Mouse (Mus musculus) forebrain, embryonic 10.5 days (tissue): ENCODE measurements around the gene Kidins220. TPM values are rescaled to one million over a fixed set of nuclear protein-coding genes. Genes with fewer than 3 reads are reported as not detected.

ENCODE experiments used
- DNase-seq: peaks from one replicate; pipeline ENCODE4 v3.0.0-alpha.2; 2017; ENCODE audit warnings: low spot score; ENCODE audit errors: extremely low spot score
- H3K27ac ChIP-seq: fragments of 300-500 bp; sonication (generic); 2 replicates; pipeline ENCODE4 v1.5.1; 2016; ENCODE audit warnings: mild to moderate bottlenecking
- H3K27me3 ChIP-seq: fragments of 300-500 bp; sonication (generic); 2 replicates; pipeline ENCODE4 v1.6.1; 2016; ENCODE audit warnings: mild to moderate bottlenecking; ENCODE audit not compliant: poor library complexity, severe bottlenecking
- H3K36me3 ChIP-seq: fragments of 300-500 bp; sonication (generic); replicated peaks from 2 replicates; pipeline ENCODE4 v1.6.1; 2016; ENCODE audit warnings: mild to moderate bottlenecking, moderate library complexity
- H3K4me1 ChIP-seq: fragments of 300-500 bp; sonication (generic); 2 replicates; pipeline ENCODE4 v1.6.1; 2016
- H3K4me3 ChIP-seq: fragments of 300-500 bp; sonication (generic); 2 replicates; pipeline ENCODE4 v1.5.1; 2016; ENCODE audit warnings: mild to moderate bottlenecking, moderate library complexity
- H3K9me3 ChIP-seq: fragments of 300-500 bp; sonication (generic); 2 replicates; pipeline ENCODE4 v1.6.1; 2016; ENCODE audit warnings: mild to moderate bottlenecking, moderate library complexity
- WGBS: fragments of 180-500 bp; shearing (Covaris S2); methylation state at CpG from one replicate; pipeline ENCODE4 v1.1.7; 2016; 5-methylcytosine and 5-hydroxymethylcytosine counted together
- polyA plus RNA-seq: library from polyadenylated mRNA; unstranded; fragments of >200 nt; fragmentation: Nextera tagmentation; extraction: Ambion mirVana; gene quantifications from 2 replicates; pipeline ENCODE4 v1.2.1, GENCODE M21; 2016

Gene Kidins220
- polyA plus RNA-seq, 1 experiment from 2014 or later = 20.0 TPM

DNA sequence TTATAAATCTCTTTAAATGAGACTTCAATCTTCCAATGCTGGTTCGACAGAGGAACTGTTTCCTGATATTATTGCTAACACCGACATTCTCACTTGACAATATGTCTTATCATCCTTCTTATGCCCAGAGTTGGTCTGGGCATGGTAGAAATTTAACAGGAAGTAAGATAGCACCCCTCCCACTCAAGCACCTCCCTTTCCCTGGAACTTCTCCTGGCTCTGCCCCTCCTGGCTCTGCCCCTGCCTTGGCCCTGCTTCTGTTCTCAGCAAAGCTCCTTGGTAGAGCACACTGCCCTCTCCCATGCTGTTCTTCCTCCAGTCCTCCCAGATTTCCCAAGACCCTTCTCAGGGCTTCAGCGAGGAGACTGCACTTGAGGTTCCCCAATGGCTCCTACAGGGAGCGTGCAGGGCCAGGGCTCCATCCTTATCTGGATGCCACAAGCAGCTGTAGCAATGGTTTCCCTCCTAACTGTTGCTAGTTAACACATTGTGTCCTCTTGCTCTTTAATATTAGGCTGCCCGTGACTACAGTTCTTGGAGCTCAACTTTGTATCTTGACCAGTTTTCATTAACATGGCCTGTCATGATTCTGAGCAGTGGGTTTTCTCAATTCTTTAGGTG lies 39.7 kb downstream of the Kidins220 start:
- Histone ChIP-seq H3K27me3 (no peaks in the 10 kb centered on the region), H3K9me3 (no peaks in the 10 kb centered on the region), H3K4me1 (no peaks in the 10 kb centered on the region), H3K4me3 (no peak overlapping the region), H3K27ac (peak overlapping the region; percentile 44; the same call in 1 of the 2 replicates), H3K36me3 (peaks cover 89% of the 10 kb centered on the region)
- 91% methylated on average over 5 of the region's 5 CpGs for WGBS
- no peak for DNase-seq

DNA sequence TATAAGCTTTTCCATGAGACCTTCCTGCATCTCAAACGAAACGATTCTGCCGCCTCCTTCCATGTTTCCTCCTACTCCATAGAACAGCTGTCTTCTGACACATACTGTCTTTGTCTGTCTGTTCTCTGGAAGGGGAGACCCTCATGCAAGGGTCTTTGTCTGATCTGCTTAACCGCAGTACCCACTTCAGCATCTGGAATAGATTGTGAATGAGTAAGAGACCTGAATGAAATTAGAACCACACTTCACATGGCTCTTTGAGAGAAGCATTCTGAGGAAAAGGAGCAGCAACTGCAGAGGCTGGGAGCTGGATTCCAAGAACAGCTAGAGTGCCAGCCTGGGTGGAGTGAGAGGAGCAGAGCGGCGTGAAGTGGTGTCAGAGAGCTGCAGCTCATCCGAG lies 40.2 kb downstream of the Kidins220 start:
- no peak for DNase-seq
- Histone ChIP-seq H3K4me1 (no peaks in the 10 kb centered on the region), H3K36me3 (peaks cover 85% of the 10 kb centered on the region), H3K4me3 (no peak overlapping the region), H3K9me3 (no peaks in the 10 kb centered on the region), H3K27ac (no peak overlapping the region; the same call in 1 of the 2 replicates), H3K27me3 (no peaks in the 10 kb centered on the region)
- WGBS = 87% methylated on average over 7 of the region's 7 CpGs

DNA sequence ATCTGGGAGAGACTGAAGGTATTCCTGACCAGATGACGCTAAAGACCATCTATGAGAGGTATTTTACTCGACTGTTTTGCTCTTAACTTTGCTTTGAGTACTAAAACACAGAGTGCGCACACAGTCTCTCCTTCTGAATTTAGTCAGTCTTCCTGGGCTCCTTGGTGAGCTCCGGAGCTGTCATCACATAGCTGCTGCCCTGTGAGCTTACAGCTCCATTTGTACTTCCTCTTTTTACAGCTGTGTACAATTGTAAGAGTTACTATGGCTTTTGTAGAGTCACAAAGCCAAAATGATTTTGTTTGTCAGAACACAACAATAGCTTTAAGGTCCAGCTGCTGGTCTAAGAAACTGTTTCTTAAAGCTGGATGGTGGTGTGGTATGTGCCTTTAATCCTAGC lies 42.3 kb downstream of the Kidins220 start:
- Histone ChIP-seq H3K9me3 (no peaks in the 10 kb centered on the region), H3K27me3 (no peaks in the 10 kb centered on the region), H3K36me3 (peaks cover 73% of the 10 kb centered on the region), H3K27ac (no peak overlapping the region), H3K4me3 (no peak overlapping the region), H3K4me1 (no peaks in the 10 kb centered on the region)
- WGBS = 92% methylated on average over 4 of the region's 4 CpGs
- DNase-seq = no peak

DNA sequence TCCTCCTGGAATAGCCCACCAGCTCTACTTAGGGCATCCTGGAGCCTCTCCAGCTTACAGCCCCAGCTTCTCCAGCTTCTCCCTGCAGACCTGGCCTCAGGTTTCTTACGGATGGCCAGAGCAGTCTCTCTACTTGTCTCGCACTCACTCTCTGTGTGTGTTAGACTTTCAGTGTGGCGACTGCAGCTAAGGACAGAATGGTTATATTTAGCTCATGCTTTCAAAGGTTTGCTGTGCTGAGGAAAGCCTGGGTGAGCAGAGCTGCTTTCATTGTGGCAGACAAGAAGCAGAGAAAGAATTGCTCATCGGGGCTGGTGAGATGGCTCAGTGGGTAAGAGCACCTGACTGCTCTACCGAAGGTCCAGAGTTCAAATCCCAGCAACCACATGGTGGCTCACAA lies 46.3 kb downstream of the Kidins220 start:
- no peaks in the 10 kb centered on the region for H3K9me3 ChIP-seq
- H3K27ac ChIP-seq = no peak overlapping the region
- no peak for DNase-seq
- H3K4me3 ChIP-seq = no peak overlapping the region
- 94% methylated on average over 5 of the region's 5 CpGs for WGBS
- H3K27me3 ChIP-seq = no peaks in the 10 kb centered on the region
- H3K36me3 ChIP-seq = peaks cover 39% of the 10 kb centered on the region
- no peaks in the 10 kb centered on the region for H3K4me1 ChIP-seq

DNA sequence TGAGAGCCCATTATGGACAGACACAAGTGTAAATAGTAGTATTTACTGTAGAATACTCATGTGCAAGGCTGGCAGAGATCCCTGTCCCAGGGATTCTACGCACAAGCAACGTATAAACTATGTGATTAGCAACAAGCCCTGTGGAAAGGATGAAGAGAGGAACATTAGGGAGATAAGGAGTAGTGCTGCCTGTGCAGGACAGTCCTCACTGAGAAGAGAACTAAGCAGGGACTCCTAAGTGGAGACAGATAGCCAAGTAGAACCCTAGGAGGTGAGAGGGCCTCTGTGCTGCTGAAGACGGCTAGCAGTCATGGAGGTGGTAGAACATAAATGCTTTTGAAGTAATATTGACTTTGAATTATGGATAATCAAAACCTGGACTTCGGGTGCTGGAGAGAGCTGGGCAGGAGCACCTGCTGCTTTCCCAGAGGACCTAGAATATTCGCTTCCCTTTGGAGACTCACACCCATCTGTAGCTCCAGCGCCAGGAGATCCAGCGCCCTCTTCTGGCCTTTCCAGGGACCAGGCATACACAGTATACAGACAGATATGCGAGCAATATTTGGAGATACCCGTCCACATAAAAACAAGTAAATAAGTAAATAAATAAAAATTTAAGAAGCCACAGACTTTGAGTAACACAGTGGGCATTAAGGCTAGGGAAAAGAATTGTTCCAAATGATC lies 50.3 kb downstream of the Kidins220 start:
- Histone ChIP-seq H3K9me3 (no peaks in the 10 kb centered on the region), H3K27me3 (no peaks in the 10 kb centered on the region), H3K4me1 (no peaks in the 10 kb centered on the region), H3K36me3 (peaks cover 10% of the 10 kb centered on the region), H3K4me3 (no peak overlapping the region), H3K27ac (no peak overlapping the region)
- DNase-seq = no peak
- 69% methylated on average over 9 of the region's 9 CpGs for WGBS

DNA sequence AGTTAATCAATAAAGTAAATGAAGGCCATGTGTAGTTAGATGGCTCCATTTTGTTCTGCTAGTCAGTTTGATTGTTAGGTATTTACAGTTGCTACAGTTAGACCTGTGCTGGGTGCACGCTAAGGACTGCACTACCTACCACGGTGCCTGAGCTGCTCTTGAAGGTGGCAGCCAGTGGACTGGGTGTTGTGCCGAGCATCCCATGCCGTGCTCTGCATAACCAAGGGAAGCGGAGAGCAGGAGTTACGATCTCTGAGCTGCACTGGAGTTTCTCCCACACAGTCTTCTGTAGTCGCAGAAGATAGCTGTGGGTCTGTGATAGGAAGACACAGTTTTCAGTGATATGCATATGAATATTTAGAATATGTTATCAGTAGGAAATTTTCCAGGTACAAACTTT lies 51.6 kb downstream of the Kidins220 start:
- Histone ChIP-seq H3K36me3 (0 out of 2 replicates have a peak, but pooled peaks cover 3% of the 10 kb centered on the region), H3K27ac (no peak overlapping the region), H3K4me3 (no peak overlapping the region), H3K27me3 (no peaks in the 10 kb centered on the region), H3K4me1 (no peaks in the 10 kb centered on the region), H3K9me3 (no peaks in the 10 kb centered on the region)
- WGBS = 89% methylated on average over 7 of the region's 7 CpGs
- DNase-seq = no peak

DNA sequence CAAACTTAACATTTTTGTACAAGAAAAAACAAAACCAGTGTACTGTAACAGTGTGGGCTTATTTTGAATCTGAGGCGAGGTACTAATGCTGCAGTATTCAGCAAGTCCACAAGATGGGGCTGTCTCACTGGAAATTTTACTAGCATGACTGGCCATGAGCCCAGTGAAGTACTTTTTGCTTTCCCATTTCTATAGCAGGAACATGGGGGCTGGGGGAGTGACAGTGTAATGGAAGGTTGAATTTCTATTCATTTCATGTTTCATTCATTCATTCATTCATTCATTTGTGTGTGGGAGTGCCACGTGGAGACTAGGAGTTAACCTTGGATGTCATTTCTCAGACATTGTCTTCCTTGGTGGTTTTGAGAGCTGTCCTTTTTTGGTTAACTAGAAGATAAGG lies 52.7 kb downstream of the Kidins220 start:
- 30% methylated on average over 2 of the region's 2 CpGs for WGBS
- Histone ChIP-seq H3K27me3 (no peaks in the 10 kb centered on the region), H3K4me3 (no peak overlapping the region), H3K36me3 (0 out of 2 replicates have a peak, but pooled peaks cover 3% of the 10 kb centered on the region), H3K9me3 (no peaks in the 10 kb centered on the region), H3K27ac (no peak overlapping the region), H3K4me1 (no peaks in the 10 kb centered on the region)
- DNase-seq = peak; percentile 47

DNA sequence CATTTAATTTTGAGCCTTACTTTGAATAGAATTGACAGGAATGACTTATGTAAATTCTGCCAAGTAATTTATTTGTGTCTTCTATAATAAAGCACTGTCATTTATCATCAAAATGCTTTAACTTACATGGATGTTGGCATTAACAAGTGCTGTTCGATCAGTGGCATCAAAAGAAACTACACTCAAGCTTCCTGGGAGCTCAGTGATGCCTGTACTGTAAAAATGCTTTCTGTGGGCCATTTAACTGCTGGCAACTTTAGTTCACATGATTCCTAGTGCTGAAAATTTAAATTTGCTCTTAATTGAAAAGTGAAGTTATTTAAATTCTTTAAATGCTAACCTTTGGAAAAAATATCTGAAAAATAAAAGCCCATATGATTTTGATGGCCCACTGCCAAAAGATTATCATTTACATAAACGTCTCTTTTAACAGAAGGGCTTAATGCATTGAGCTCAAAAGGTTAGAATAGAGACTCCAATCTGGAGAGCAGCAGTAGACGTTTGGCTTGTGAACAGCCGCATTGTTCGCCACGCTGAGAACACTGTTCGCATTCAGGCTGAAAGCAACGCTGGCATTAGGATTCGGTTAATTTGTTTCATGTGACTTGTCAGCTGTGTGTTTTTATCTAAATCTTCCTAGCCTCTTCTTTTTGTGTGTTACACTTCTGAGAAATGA lies 59.1 kb downstream of the Kidins220 start:
- WGBS = 23% methylated on average over 9 of the region's 9 CpGs

DNA sequence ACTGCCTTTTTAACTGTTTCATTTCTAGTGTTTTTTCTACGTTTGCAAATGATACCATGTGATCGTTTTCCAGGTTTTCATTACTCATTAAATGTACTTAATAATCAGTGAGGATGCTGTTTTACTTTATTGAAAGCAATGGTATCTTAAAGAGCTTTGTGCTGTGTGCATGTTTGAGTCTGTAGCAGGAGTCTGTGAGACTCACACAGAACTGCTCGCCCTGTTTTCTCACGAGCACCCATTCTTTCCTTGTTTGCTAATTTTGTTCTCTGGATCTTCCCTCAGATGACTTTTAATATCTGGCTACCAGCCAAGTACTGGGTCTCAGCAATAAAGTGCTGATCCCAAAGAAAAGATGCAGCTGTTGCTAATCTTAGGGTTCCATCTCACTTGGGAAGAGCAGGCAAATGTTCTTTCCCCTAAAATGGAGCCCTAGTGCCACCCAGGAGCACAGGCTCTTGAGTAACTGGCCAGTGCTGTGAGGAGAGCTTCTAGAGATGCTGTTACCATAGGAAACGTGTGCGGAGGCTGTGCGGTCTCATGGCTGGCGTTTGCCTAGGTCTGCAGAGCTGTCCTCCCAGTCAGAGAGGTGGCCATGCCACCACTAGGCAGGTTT lies 59.7 kb downstream of the Kidins220 start:
- peak overlapping the region; percentile 77 for H3K27ac ChIP-seq
- 73% methylated on average over 8 of the region's 8 CpGs for WGBS
- H3K4me3 ChIP-seq = no peak overlapping the region
- DNase-seq = no peak
- H3K9me3 ChIP-seq = no peaks in the 10 kb centered on the region
- H3K4me1 ChIP-seq = peaks cover 28% of the 10 kb centered on the region
- peaks cover 3% of the 10 kb centered on the region; the same call in 1 of the 2 replicates for H3K36me3 ChIP-seq
- no peaks in the 10 kb centered on the region for H3K27me3 ChIP-seq

More for the DNA sequence above, 59.1 kb downstream of the Kidins220 start:
- no peaks in the 10 kb centered on the region for H3K27me3 ChIP-seq
- peak overlapping the region; percentile 77; the same call in 1 of the 2 replicates for H3K27ac ChIP-seq
- H3K4me3 ChIP-seq = no peak overlapping the region
- H3K9me3 ChIP-seq = no peaks in the 10 kb centered on the region
- peaks cover 28% of the 10 kb centered on the region for H3K4me1 ChIP-seq
- peaks cover 3% of the 10 kb centered on the region; the same call in 1 of the 2 replicates for H3K36me3 ChIP-seq
- DNase-seq = peak; percentile 41

DNA sequence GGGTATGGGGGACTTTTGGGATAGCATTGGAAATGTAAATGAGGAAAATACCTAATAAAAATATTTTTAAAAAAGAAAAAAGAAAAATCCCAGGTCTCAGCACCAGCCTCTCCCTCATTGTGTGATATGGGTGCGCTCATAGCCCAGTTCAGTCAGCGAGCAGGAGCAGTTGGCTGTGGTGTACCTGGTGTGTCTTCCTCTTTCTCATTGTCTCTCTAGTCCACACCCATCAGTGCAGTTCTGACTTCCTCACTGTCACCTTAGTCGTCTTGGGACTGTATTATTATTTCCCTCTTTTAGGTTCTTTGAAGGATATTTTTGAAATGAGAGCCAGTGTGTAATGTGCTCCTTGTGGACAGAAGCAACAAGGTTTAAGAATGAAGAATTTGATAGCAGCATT lies 61.3 kb downstream of the Kidins220 start:
- peaks cover 28% of the 10 kb centered on the region for H3K4me1 ChIP-seq
- no peak for DNase-seq
- H3K27me3 ChIP-seq = no peaks in the 10 kb centered on the region
- no peaks in the 10 kb centered on the region for H3K9me3 ChIP-seq
- H3K27ac ChIP-seq = no peak overlapping the region
- no peak overlapping the region for H3K4me3 ChIP-seq
- WGBS = 93% methylated on average over 3 of the region's 3 CpGs
- H3K36me3 ChIP-seq = peaks cover 3% of the 10 kb centered on the region; the same call in 1 of the 2 replicates

DNA sequence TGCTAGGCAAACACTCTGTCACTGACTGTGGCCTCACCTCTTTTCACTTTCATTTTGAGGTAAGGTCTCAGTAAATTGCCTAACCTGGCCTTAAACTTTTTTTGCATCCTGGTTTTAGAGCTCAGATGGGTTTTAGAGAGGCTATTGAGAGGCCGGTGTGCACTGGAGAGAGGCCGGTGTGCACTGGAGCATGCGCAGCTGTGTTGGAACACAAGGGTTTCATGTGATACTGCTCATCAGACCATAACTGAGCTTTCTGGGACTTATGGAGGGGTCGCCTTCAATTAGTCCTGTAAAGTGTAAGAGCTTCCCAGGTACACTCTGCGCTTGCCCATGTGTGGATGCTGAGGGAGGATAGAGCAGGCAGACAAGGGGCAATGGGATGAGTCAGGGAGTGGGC lies 62.5 kb downstream of the Kidins220 start:
- no peaks in the 10 kb centered on the region for H3K27me3 ChIP-seq
- no peak overlapping the region for H3K27ac ChIP-seq
- WGBS = 79% methylated on average over 5 of the region's 5 CpGs
- no peaks in the 10 kb centered on the region for H3K9me3 ChIP-seq
- peaks cover 3% of the 10 kb centered on the region; the same call in 1 of the 2 replicates for H3K36me3 ChIP-seq
- H3K4me1 ChIP-seq = peaks cover 28% of the 10 kb centered on the region
- no peak overlapping the region for H3K4me3 ChIP-seq
- DNase-seq = no peak

DNA sequence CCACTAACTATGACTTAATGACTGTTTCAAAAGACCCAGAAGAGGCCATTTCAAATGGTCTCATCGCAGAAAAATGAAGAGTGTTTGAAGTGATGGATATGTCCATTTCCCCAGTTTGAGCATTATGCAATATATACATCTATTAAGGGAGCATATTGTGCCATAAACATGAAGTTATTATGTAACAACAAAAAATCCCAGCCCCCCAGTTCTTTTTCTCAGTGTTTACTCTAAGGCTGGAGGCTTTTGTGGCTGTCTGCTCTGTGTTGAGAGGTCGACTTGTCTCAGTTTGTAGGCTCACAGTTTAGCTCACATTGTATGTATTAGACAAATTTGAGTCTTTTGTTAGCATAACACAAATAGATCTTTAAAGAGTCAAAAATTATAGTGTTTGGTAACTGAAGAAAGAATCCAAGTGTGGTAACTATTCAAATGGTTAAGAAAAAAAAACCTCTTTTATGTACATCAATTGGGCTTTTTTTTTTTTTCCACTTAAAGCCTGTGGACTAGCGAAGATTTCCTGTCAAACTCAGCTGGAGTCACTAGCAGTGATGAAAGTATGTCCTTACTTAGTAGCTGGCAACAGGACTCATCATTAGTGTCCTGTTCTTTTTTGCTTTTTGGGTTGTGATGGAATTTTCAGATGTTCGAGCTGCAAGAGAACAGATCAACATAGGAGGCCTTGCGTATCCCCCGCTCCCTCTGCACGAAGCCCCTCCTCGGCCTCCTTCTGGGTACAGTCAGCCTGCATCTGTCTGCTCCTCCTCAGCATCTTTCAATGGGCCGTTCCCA lies 63.2 kb downstream of the Kidins220 start:
- Histone ChIP-seq H3K36me3 (peaks cover 3% of the 10 kb centered on the region; the same call in 1 of the 2 replicates), H3K9me3 (no peaks in the 10 kb centered on the region), H3K4me1 (peaks cover 28% of the 10 kb centered on the region), H3K27me3 (no peaks in the 10 kb centered on the region), H3K4me3 (no peak overlapping the region), H3K27ac (no peak overlapping the region)
- 90% methylated on average over 9 of the region's 9 CpGs for WGBS
- no peak for DNase-seq
